Mouse (Mus musculus): ENCODE data around the gene Olfr616.

GRCm38 (mm10) chr7:103569043-103569442 lies at the start of gene Olfr616:
- TF ChIP-seq CTCF (IDR thresholded peaks at IDR 0.05; ENCODE audit: low read depth, low read length) (no peak), POLR2A (IDR thresholded peaks at IDR 0.05; ENCODE audit: borderline replicate concordance, low read depth, low read length) (no peak)
